Mouse (Mus musculus): ENCODE data around the gene L2hgdh. TPM values are rescaled to one million over a fixed set of nuclear protein-coding genes. Genes with fewer than 3 reads are reported as not detected.

The L2hgdh gene
- polyA plus RNA-seq, 1 experiment from 2014 or later = 14.0 TPM

- H3K27ac ChIP-seq (replicated peaks) = no peak overlapping the region
- ATAC-seq (ENCODE audit: extremely low read depth, insufficient number of reproducible peaks, low FRiP score, low TSS enrichment) = no peak
- H3K36me3 ChIP-seq = no peaks in the 10 kb centered on the region
Observed at GRCm38 (mm10) chr12:69729246-69729645, 4.6 kb upstream of the L2hgdh start.

GRCm38 (mm10) chr12:69724018-69724710 lies 509 bp downstream of the L2hgdh start:
- Histone ChIP-seq H3K4me1 (peaks cover 19% of the 10 kb centered on the region), H3K27ac (replicated peaks) (peak overlapping the region; percentile 90), H3K36me3 (peaks cover 20% of the 10 kb centered on the region), H3K4me2 (peak overlapping the region; percentile 94), H3K27me3 (replicated peaks) (no peaks in the 10 kb centered on the region), H3K9me3 (peaks cover 8% of the 10 kb centered on the region), H3K4me3 (peak overlapping the region; percentile 72), H3K9ac (peak overlapping the region; percentile 83)
- no peak; the same call in 1 of the 2 replicates for ATAC-seq (ENCODE audit: extremely low read depth, insufficient number of reproducible peaks, low FRiP score, low TSS enrichment)
- WGBS = 2% methylated on average over 24 of the region's 24 CpGs

More at GRCm38 (mm10) chr12:69729246-69729645, 4.6 kb upstream of the L2hgdh start:
- Histone ChIP-seq H3K4me3 (no peak overlapping the region), H3K9me3 (no peaks in the 10 kb centered on the region), H3K9ac (no peak overlapping the region), H3K4me1 (peaks cover 13% of the 10 kb centered on the region), H3K27me3 (replicated peaks) (no peaks in the 10 kb centered on the region), H3K4me2 (no peak overlapping the region)
- 88% methylated on average over 1 of the region's 1 CpGs for WGBS

GRCm38 (mm10) chr12:69723376-69723775 lies 1.3 kb downstream of the L2hgdh start:
- WGBS = 52% methylated on average over 2 of the region's 2 CpGs
- H3K27me3 ChIP-seq (replicated peaks) = no peaks in the 10 kb centered on the region
- peak overlapping the region; percentile 72; the same call in 1 of the 2 replicates for H3K4me3 ChIP-seq
- peaks cover 9% of the 10 kb centered on the region for H3K9me3 ChIP-seq
- H3K4me2 ChIP-seq = peak overlapping the region; percentile 94
- no peak overlapping the region for H3K27ac ChIP-seq (replicated peaks)
- peak overlapping the region; percentile 83 for H3K9ac ChIP-seq
- ATAC-seq (ENCODE audit: extremely low read depth, insufficient number of reproducible peaks, low FRiP score, low TSS enrichment) = no peak
- peaks cover 28% of the 10 kb centered on the region for H3K36me3 ChIP-seq
- peaks cover 19% of the 10 kb centered on the region for H3K4me1 ChIP-seq

GRCm38 (mm10) chr12:69722857-69723256 lies 1.8 kb downstream of the L2hgdh start:
- 78% methylated on average over 3 of the region's 3 CpGs for WGBS
- Histone ChIP-seq H3K4me1 (peaks cover 19% of the 10 kb centered on the region), H3K9ac (no peak overlapping the region), H3K27me3 (replicated peaks) (no peaks in the 10 kb centered on the region), H3K4me3 (no peak overlapping the region), H3K36me3 (peaks cover 33% of the 10 kb centered on the region), H3K27ac (replicated peaks) (no peak overlapping the region), H3K9me3 (peaks cover 9% of the 10 kb centered on the region), H3K4me2 (no peak overlapping the region)
- no peak for ATAC-seq (ENCODE audit: extremely low read depth, insufficient number of reproducible peaks, low FRiP score, low TSS enrichment)

- Histone ChIP-seq H3K9me3 (no peaks in the 10 kb centered on the region), H3K27me3 (replicated peaks) (no peaks in the 10 kb centered on the region), H3K4me1 (no peaks in the 10 kb centered on the region), H3K27ac (replicated peaks) (no peak overlapping the region), H3K4me3 (no peak overlapping the region), H3K9ac (no peak overlapping the region), H3K4me2 (no peak overlapping the region), H3K36me3 (peaks cover 15% of the 10 kb centered on the region)
- ATAC-seq (ENCODE audit: extremely low read depth, insufficient number of reproducible peaks, low FRiP score, low TSS enrichment) = no peak
Observed at GRCm38 (mm10) chr12:69713628-69714027, 11.0 kb downstream of the L2hgdh start.

GRCm38 (mm10) chr12:69704799-69705458 lies 19.7 kb downstream of the L2hgdh start:
- 59% methylated on average over 11 of the region's 11 CpGs for WGBS

GRCm38 (mm10) chr12:69698352-69698751 lies 26.3 kb downstream of the L2hgdh start:
- WGBS = 75% methylated on average over 6 of the region's 6 CpGs
- no peak overlapping the region for H3K9ac ChIP-seq
- no peak overlapping the region for H3K4me2 ChIP-seq
- H3K27me3 ChIP-seq (replicated peaks) = no peaks in the 10 kb centered on the region
- no peak for ATAC-seq (ENCODE audit: extremely low read depth, insufficient number of reproducible peaks, low FRiP score, low TSS enrichment)
- H3K4me3 ChIP-seq = no peak overlapping the region
- peaks cover 19% of the 10 kb centered on the region for H3K36me3 ChIP-seq
- H3K4me1 ChIP-seq = no peaks in the 10 kb centered on the region
- H3K27ac ChIP-seq (replicated peaks) = no peak overlapping the region
- no peaks in the 10 kb centered on the region for H3K9me3 ChIP-seq

More at GRCm38 (mm10) chr12:69704799-69705458, 19.7 kb downstream of the L2hgdh start:
- H3K4me1 ChIP-seq = peaks cover 5% of the 10 kb centered on the region; the same call in 1 of the 2 replicates
- peak overlapping the region; percentile 22; the same call in 1 of the 2 replicates for H3K4me2 ChIP-seq
- peaks cover 8% of the 10 kb centered on the region; the same call in 1 of the 2 replicates for H3K36me3 ChIP-seq
- H3K27ac ChIP-seq (replicated peaks) = peak overlapping the region; percentile 45; the same call in 1 of the 2 replicates
- H3K9ac ChIP-seq = peak overlapping the region; percentile 40; the same call in 1 of the 2 replicates
- ATAC-seq (ENCODE audit: extremely low read depth, insufficient number of reproducible peaks, low FRiP score, low TSS enrichment) = no peak
- no peaks in the 10 kb centered on the region for H3K27me3 ChIP-seq (replicated peaks)
- H3K9me3 ChIP-seq = no peaks in the 10 kb centered on the region
- no peak overlapping the region for H3K4me3 ChIP-seq

GRCm38 (mm10) chr12:69696746-69697145 lies 27.9 kb downstream of the L2hgdh start:
- no peak overlapping the region for H3K4me2 ChIP-seq
- H3K4me1 ChIP-seq = no peaks in the 10 kb centered on the region
- no peak for ATAC-seq (ENCODE audit: extremely low read depth, insufficient number of reproducible peaks, low FRiP score, low TSS enrichment)
- WGBS = 68% methylated on average over 5 of the region's 5 CpGs
- H3K27ac ChIP-seq (replicated peaks) = no peak overlapping the region
- no peaks in the 10 kb centered on the region for H3K9me3 ChIP-seq
- H3K36me3 ChIP-seq = peaks cover 20% of the 10 kb centered on the region
- H3K9ac ChIP-seq = no peak overlapping the region
- no peaks in the 10 kb centered on the region for H3K27me3 ChIP-seq (replicated peaks)
- H3K4me3 ChIP-seq = no peak overlapping the region

- H3K4me1 ChIP-seq = peaks cover 4% of the 10 kb centered on the region
- H3K27me3 ChIP-seq (replicated peaks) = no peaks in the 10 kb centered on the region
- no peak overlapping the region for H3K27ac ChIP-seq (replicated peaks)
- no peak overlapping the region for H3K4me3 ChIP-seq
- H3K36me3 ChIP-seq = peaks cover 6% of the 10 kb centered on the region
- no peaks in the 10 kb centered on the region for H3K9me3 ChIP-seq
- no peak overlapping the region for H3K9ac ChIP-seq
- no peak overlapping the region for H3K4me2 ChIP-seq
- WGBS = 79% methylated on average over 17 of the region's 17 CpGs
- ATAC-seq (ENCODE audit: extremely low read depth, insufficient number of reproducible peaks, low FRiP score, low TSS enrichment) = no peak
Observed at GRCm38 (mm10) chr12:69693471-69693870, 31.2 kb downstream of the L2hgdh start.

GRCm38 (mm10) chr12:69690714-69691113 lies 34.0 kb downstream of the L2hgdh start:
- peaks cover 6% of the 10 kb centered on the region for H3K36me3 ChIP-seq
- no peak overlapping the region for H3K4me3 ChIP-seq
- no peak for ATAC-seq (ENCODE audit: extremely low read depth, insufficient number of reproducible peaks, low FRiP score, low TSS enrichment)
- H3K27ac ChIP-seq (replicated peaks) = no peak overlapping the region
- H3K9me3 ChIP-seq = no peaks in the 10 kb centered on the region
- 85% methylated on average over 4 of the region's 4 CpGs for WGBS
- H3K4me2 ChIP-seq = no peak overlapping the region
- H3K27me3 ChIP-seq (replicated peaks) = no peaks in the 10 kb centered on the region
- H3K9ac ChIP-seq = no peak overlapping the region
- H3K4me1 ChIP-seq = peaks cover 11% of the 10 kb centered on the region

GRCm38 (mm10) chr12:69689094-69689493 lies 35.6 kb downstream of the L2hgdh start:
- H3K36me3 ChIP-seq = peaks cover 2% of the 10 kb centered on the region
- no peak overlapping the region for H3K27ac ChIP-seq (replicated peaks)
- no peak for ATAC-seq (ENCODE audit: extremely low read depth, insufficient number of reproducible peaks, low FRiP score, low TSS enrichment)

More at GRCm38 (mm10) chr12:69689094-69689493, 35.6 kb downstream of the L2hgdh start:
- no peak overlapping the region for H3K9ac ChIP-seq
- no peak overlapping the region for H3K4me3 ChIP-seq
- peaks cover 11% of the 10 kb centered on the region for H3K4me1 ChIP-seq
- H3K9me3 ChIP-seq = no peaks in the 10 kb centered on the region
- H3K27me3 ChIP-seq (replicated peaks) = no peaks in the 10 kb centered on the region
- no peak overlapping the region for H3K4me2 ChIP-seq

Measured in heart, embryonic 13.5 days (tissue).